Mouse (Mus musculus): ENCODE results near the gene Txlna. TPM values are rescaled to one million over a fixed set of nuclear protein-coding genes. Genes with fewer than 3 reads are reported as not detected.

Txlna gene
- total and polyA plus RNA-seq, 3 experiments = 51.8 to 64.7 (median 52.2) TPM

DNA sequence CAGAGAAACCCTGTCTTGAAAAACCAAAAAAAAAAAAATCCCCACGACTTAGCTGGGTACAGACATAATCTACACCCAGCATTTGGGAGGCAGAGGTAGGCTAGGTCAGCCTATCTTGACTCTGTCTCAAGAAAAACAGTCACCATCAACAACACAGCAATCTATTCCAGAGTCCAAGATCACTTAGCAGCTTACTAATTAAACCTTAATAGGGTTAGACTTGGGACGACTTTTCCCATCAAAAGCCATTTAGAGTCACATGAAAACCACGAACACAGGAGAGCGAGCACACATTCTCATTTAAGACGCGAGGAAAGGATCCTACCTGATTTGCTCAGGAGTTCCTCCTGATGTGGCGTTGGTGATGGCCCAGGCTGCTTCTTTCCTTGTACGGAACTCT is 9.5 kb upstream of the Txlna start:
- H3K27ac ChIP-seq (ENCODE audit: insufficient read depth, low read depth) = no peak overlapping the region

DNA sequence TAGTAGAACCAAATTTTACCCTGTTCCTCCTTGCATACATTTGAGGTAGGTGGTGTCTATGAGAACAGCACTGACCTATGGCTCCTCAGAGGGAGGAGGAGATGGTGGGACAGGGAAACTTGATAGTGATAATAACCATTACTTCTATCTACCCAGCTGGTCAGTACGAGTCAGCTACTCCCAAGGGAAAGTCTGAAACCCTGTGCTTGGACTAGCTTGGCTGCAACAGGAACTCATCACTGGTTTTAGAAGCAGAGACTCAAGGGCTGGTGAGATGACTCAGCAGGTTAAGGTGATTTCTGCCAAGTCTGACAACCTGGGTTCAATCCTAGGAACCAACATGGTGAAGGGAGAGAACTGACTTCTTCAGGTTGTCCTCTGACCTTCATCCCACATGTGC is 7.8 kb upstream of the Txlna start:
- Histone ChIP-seq H3K4me3 (replicated peaks in 1 of 3; ENCODE audit: low read depth in 2 of 3, low read length in 2 of 3, poor library complexity in 1 of 3) (no peak overlapping the region), H3K79me2 (replicated peaks; ENCODE audit: control insufficient read depth, extremely low read depth, insufficient read depth, poor library complexity, severe bottlenecking) (no peaks in the 10 kb centered on the region), H3K9me3 (replicated peaks; ENCODE audit: low read length) (no peaks in the 10 kb centered on the region), H3K9ac (ENCODE audit: insufficient read depth, low read depth) (no peak overlapping the region), H3K27me3 (replicated peaks) (no peaks in the 10 kb centered on the region), H3K4me2 (ENCODE audit: insufficient read depth, low read depth, poor library complexity, severe bottlenecking) (no peak overlapping the region), H3K27ac (ENCODE audit: insufficient read depth, low read depth) (no peak overlapping the region), H3K36me3 (replicated peaks in 1 of 2; ENCODE audit: control insufficient read depth in 1 of 2, insufficient read depth in 1 of 2, low read length in 1 of 2) (peaks cover 72 to 94% of the 10 kb centered on the region in 2 experiments), H3K4me1 (ENCODE audit: control insufficient read depth in 1 of 2, insufficient read depth in 2 of 2) (peaks cover 5 to 13% of the 10 kb centered on the region in 2 experiments; a peak in 2 of 4 replicates)
- DNase-seq (ENCODE audit: extremely low read depth) = no peak
- in situ Hi-C loops (cut with MboI; ENCODE audit: low pct_ligation_motif_present, low pct_unique_long_range_greater_than_20kb, low sequenced_read_pairs) (no loop called here), dilution Hi-C loops (cut with MboI; ENCODE audit: extremely low pct_ligation_motif_present, extremely low pct_unique_long_range_greater_than_20kb, low sequenced_read_pairs) (no loop called here)
- TF ChIP-seq GABPA (IDR thresholded peaks at IDR 0.05; ENCODE audit: insufficient replicate concordance, low read depth, low read length) = no peak
- TF ChIP-seq HCFC1 (IDR thresholded peaks at IDR 0.05; ENCODE audit: low read depth, low read length) = no peak
- no peak for TF ChIP-seq TBP (conservative IDR thresholded peaks at IDR 0.05; ENCODE audit: low read depth, low read length)
- TF ChIP-seq JUND (conservative IDR thresholded peaks at IDR 0.05; ENCODE audit: low read depth, low read length) = no peak
- TF ChIP-seq CTCF (conservative IDR thresholded peaks at IDR 0.05 in 1 of 2, IDR thresholded peaks at IDR 0.05 in 1 of 2; ENCODE audit: low read depth in 2 of 2, low read length in 2 of 2) = no peak
- TF ChIP-seq MXI1 (IDR thresholded peaks at IDR 0.05; ENCODE audit: low read depth, low read length) = no peak
- no peak for TF ChIP-seq SMC3 (IDR thresholded peaks at IDR 0.05; ENCODE audit: low read depth, low read length)
- TF ChIP-seq RCOR1 (conservative IDR thresholded peaks at IDR 0.05; ENCODE audit: low read depth, low read length) = no peak
- TF ChIP-seq MAZ (IDR thresholded peaks at IDR 0.05; ENCODE audit: low read depth, low read length) = no peak
- TF ChIP-seq MYC (IDR thresholded peaks at IDR 0.05; ENCODE audit: low read depth, low read length) = no peak
- TF ChIP-seq POLR2A (IDR thresholded peaks at IDR 0.05; ENCODE audit: low read depth, low read length) = no peak

More for the DNA sequence above, 9.5 kb upstream of the Txlna start:
- no peak for DNase-seq (ENCODE audit: extremely low read depth)
- no peak overlapping the region for H3K4me2 ChIP-seq (ENCODE audit: insufficient read depth, low read depth, poor library complexity, severe bottlenecking)
- no peaks in the 10 kb centered on the region for H3K27me3 ChIP-seq (replicated peaks)
- H3K9me3 ChIP-seq (replicated peaks; ENCODE audit: low read length) = no peaks in the 10 kb centered on the region
- no peak overlapping the region for H3K9ac ChIP-seq (ENCODE audit: insufficient read depth, low read depth)
- H3K4me1 ChIP-seq (ENCODE audit: control insufficient read depth in 1 of 2, insufficient read depth in 2 of 2) = peaks cover 5 to 10% of the 10 kb centered on the region in 2 experiments; a peak in 2 of 4 replicates
- peaks cover 81 to 94% of the 10 kb centered on the region in 2 experiments for H3K36me3 ChIP-seq (replicated peaks in 1 of 2; ENCODE audit: control insufficient read depth in 1 of 2, insufficient read depth in 1 of 2, low read length in 1 of 2)
- in situ Hi-C loops (cut with MboI; ENCODE audit: low pct_ligation_motif_present, low pct_unique_long_range_greater_than_20kb, low sequenced_read_pairs) = no loop called here
- no peak for TF ChIP-seq SIN3A (IDR thresholded peaks at IDR 0.05; ENCODE audit: low read length)
- TF ChIP-seq CTCF (conservative IDR thresholded peaks at IDR 0.05 in 1 of 2, IDR thresholded peaks at IDR 0.05 in 1 of 2; ENCODE audit: low read depth in 2 of 2, low read length in 2 of 2) = no peak
- TF ChIP-seq ELF1 (IDR thresholded peaks at IDR 0.05; ENCODE audit: low read depth, low read length) = no peak
- TF ChIP-seq UBTF (IDR thresholded peaks at IDR 0.05; ENCODE audit: low read depth, low read length) = no peak
- no peaks in the 10 kb centered on the region for H3K79me2 ChIP-seq (replicated peaks; ENCODE audit: control insufficient read depth, extremely low read depth, insufficient read depth, poor library complexity, severe bottlenecking)
- H3K4me3 ChIP-seq (replicated peaks in 1 of 3; ENCODE audit: low read depth in 2 of 3, low read length in 2 of 3, poor library complexity in 1 of 3) = no peak overlapping the region
- dilution Hi-C loops (cut with MboI; ENCODE audit: extremely low pct_ligation_motif_present, extremely low pct_unique_long_range_greater_than_20kb, low sequenced_read_pairs) = no loop called here

DNA sequence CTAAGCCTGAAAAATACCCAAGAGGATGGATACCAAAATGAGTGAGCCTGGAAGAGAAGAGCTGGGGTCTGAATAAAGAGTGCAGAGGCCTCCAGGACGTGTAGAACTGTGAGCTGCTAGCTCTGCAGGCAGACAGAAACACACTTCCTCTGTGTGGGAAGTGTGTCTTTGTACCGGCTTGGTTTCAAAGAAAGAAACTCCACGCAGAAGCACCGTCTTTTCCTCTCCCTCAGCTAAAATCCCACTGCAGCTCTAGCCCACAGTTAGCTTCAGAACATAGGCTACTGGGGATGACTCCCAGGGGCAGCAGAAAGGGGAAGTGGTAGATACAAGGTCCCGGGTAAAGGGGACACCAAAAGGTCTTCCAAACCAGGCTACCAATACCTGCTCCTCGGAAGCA is 4.3 kb upstream of the Txlna start:
- H3K9ac ChIP-seq (ENCODE audit: insufficient read depth, low read depth) = no peak overlapping the region
- in situ Hi-C loops (cut with MboI; ENCODE audit: low pct_ligation_motif_present, low pct_unique_long_range_greater_than_20kb, low sequenced_read_pairs) (no loop called here), dilution Hi-C loops (cut with MboI; ENCODE audit: extremely low pct_ligation_motif_present, extremely low pct_unique_long_range_greater_than_20kb, low sequenced_read_pairs) (no loop called here)
- TF ChIP-seq MAFK (IDR thresholded peaks at IDR 0.05; ENCODE audit: insufficient replicate concordance, low read length) = no peak
- TF ChIP-seq TBP (conservative IDR thresholded peaks at IDR 0.05; ENCODE audit: low read depth, low read length) = no peak
- no peak for TF ChIP-seq EP300 (IDR thresholded peaks at IDR 0.05; ENCODE audit: low read length)
- no peak for TF ChIP-seq TCF12 (IDR thresholded peaks at IDR 0.05; ENCODE audit: low read depth, low read length)
- no peak for TF ChIP-seq E2F4 (IDR thresholded peaks at IDR 0.05; ENCODE audit: insufficient replicate concordance, low read depth, low read length)
- no peak for TF ChIP-seq USF1 (IDR thresholded peaks at IDR 0.05; ENCODE audit: low read depth, low read length)
- TF ChIP-seq ZC3H11A (IDR thresholded peaks at IDR 0.05; ENCODE audit: low read depth, low read length) = no peak
- H3K27me3 ChIP-seq (replicated peaks) = no peaks in the 10 kb centered on the region
- no peak overlapping the region for H3K4me3 ChIP-seq (replicated peaks in 1 of 3; ENCODE audit: low read depth in 2 of 3, low read length in 2 of 3, poor library complexity in 1 of 3)
- peaks cover 2% of the 10 kb centered on the region for H3K79me2 ChIP-seq (replicated peaks; ENCODE audit: control insufficient read depth, extremely low read depth, insufficient read depth, poor library complexity, severe bottlenecking)
- peaks cover 48 to 72% of the 10 kb centered on the region in 2 experiments for H3K36me3 ChIP-seq (replicated peaks in 1 of 2; ENCODE audit: control insufficient read depth in 1 of 2, insufficient read depth in 1 of 2, low read length in 1 of 2)
- no peak overlapping the region for H3K27ac ChIP-seq (ENCODE audit: insufficient read depth, low read depth)
- H3K9me3 ChIP-seq (replicated peaks; ENCODE audit: low read length) = no peaks in the 10 kb centered on the region
- DNase-seq (ENCODE audit: extremely low read depth) = no peak
- peaks cover 5 to 19% of the 10 kb centered on the region in 2 experiments; a peak in 2 of 4 replicates for H3K4me1 ChIP-seq (ENCODE audit: control insufficient read depth in 1 of 2, insufficient read depth in 2 of 2)
- no peak overlapping the region for H3K4me2 ChIP-seq (ENCODE audit: insufficient read depth, low read depth, poor library complexity, severe bottlenecking)

All from CH12.LX (cell line).